Mouse (Mus musculus) heart, embryonic 14.5 days (tissue): Measurements from ENCODE around the gene Crybb3. TPM values are rescaled to one million over a fixed set of nuclear protein-coding genes. Genes with fewer than 3 reads are reported as not detected.

Experiments used
- ATAC-seq: fragments of 200-750 bp; cut with Nextera tagmentation; 2 replicates; pipeline ENCODE4 v1.8.0; 2017; ENCODE audit warnings: low read depth, moderate TSS enrichment; ENCODE audit not compliant: insufficient number of reproducible peaks, insufficient read depth, low FRiP score
- H3K27ac ChIP-seq, 2 experiments: fragments of 200-500 bp in 1 of 2; fragments of 300-500 bp in 1 of 2; sonication (generic) in 1 of 2; replicated peaks in 1 of 2; 2 replicates each; pipeline ENCODE4 v1.5.1; 2012 to 2014; ENCODE audit warnings: low read depth in 2 of 2, low read length in 2 of 2, control low read depth in 1 of 2, mild to moderate bottlenecking in 1 of 2, mixed read lengths in 1 of 2; ENCODE audit not compliant: control insufficient read depth in 1 of 2, insufficient read depth in 1 of 2
- H3K27me3 ChIP-seq: fragments of 300-500 bp; sonication (generic); 2 replicates; pipeline ENCODE4 v1.6.1; 2014; ENCODE audit warnings: mild to moderate bottlenecking, low read length, control low read depth; ENCODE audit not compliant: control insufficient read depth, insufficient read depth
- H3K36me3 ChIP-seq: fragments of 300-500 bp; sonication (generic); 2 replicates; pipeline ENCODE4 v1.6.1; 2014; ENCODE audit warnings: mild to moderate bottlenecking, control low read depth, low read length, mixed read lengths; ENCODE audit not compliant: control insufficient read depth, insufficient read depth
- H3K4me1 ChIP-seq, 2 experiments: fragments of 200-500 bp in 1 of 2; fragments of 300-500 bp in 1 of 2; sonication (generic) in 1 of 2; 2 replicates each; pipeline ENCODE4 v1.6.1; 2012 to 2014; ENCODE audit warnings: low read length in 2 of 2, control low read depth in 1 of 2, mixed read lengths in 1 of 2; ENCODE audit not compliant: control insufficient read depth in 2 of 2, insufficient read depth in 2 of 2
- H3K4me2 ChIP-seq: fragments of 300-500 bp; sonication (generic); 2 replicates; pipeline ENCODE4 v1.6.1; 2014; ENCODE audit warnings: mild to moderate bottlenecking, low read length
- H3K4me3 ChIP-seq, 2 experiments: fragments of 200-500 bp in 1 of 2; fragments of 300-500 bp in 1 of 2; sonication (generic) in 1 of 2; 2 replicates each; pipeline ENCODE4 v1.5.1; 2012 to 2014; ENCODE audit warnings: low read length in 2 of 2, mild to moderate bottlenecking in 2 of 2, control low read depth in 1 of 2, low read depth in 1 of 2, moderate library complexity in 1 of 2; ENCODE audit not compliant: control insufficient read depth in 1 of 2, insufficient read depth in 1 of 2
- H3K9ac ChIP-seq: fragments of 300-500 bp; sonication (generic); 2 replicates; pipeline ENCODE4 v1.6.1; 2014; ENCODE audit warnings: mild to moderate bottlenecking, low read length
- H3K9me3 ChIP-seq: fragments of 300-500 bp; sonication (generic); 2 replicates; pipeline ENCODE4 v1.6.1; 2016; ENCODE audit warnings: low read length, control low read depth; ENCODE audit not compliant: control insufficient read depth
- WGBS: fragments of 180-500 bp; shearing (Covaris S2); extraction: QIAGEN DNeasy Blood & Tissue Kit; methylation state at CpG from one replicate; pipeline ENCODE4 v1.1.7; 2014; 5-methylcytosine and 5-hydroxymethylcytosine counted together
- polyA plus RNA-seq: library from polyadenylated mRNA; unstranded; fragments of >200 nt; fragmentation: Nextera tagmentation; extraction: Ambion mirVana; gene quantifications from 2 replicates; pipeline ENCODE4 v1.2.1, GENCODE M21; 2014

Gene Crybb3
- polyA plus RNA-seq, 1 experiment from 2014 or later, result 0.91 TPM

DNA sequence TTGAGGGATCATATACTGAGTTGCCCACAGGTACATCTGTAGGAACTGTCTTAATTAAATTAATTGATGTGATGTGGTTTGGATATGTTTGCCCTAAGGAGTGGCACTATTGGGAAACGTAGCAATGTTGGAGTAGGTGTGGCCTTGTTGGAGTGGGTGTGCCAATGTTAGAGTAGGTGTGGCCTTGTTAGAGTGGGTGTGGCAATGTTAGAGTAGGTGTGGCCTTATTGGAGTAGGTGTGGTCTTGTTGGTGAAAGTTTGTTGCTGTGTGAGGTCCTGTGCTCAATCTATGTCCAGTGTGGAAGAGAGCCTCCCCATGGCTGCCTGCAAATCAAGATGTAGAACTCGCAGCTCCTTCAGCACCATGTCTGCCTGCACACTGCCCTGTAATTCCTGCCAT lies 2.9 kb upstream of the Crybb3 start:
- Histone ChIP-seq H3K9me3 (0 out of 2 replicates have a peak, but pooled peaks cover 2% of the 10 kb centered on the region), H3K27ac (no peak overlapping the region), H3K27me3 (no peaks in the 10 kb centered on the region), H3K4me3 (no peak overlapping the region), H3K36me3 (peaks cover 25% of the 10 kb centered on the region), H3K4me2 (no peak overlapping the region), H3K4me1 (peaks cover 10 to 19% of the 10 kb centered on the region in 2 experiments), H3K9ac (no peak overlapping the region)
- WGBS, result 82% methylated on average over 2 of the region's 2 CpGs
- no peak for ATAC-seq

DNA sequence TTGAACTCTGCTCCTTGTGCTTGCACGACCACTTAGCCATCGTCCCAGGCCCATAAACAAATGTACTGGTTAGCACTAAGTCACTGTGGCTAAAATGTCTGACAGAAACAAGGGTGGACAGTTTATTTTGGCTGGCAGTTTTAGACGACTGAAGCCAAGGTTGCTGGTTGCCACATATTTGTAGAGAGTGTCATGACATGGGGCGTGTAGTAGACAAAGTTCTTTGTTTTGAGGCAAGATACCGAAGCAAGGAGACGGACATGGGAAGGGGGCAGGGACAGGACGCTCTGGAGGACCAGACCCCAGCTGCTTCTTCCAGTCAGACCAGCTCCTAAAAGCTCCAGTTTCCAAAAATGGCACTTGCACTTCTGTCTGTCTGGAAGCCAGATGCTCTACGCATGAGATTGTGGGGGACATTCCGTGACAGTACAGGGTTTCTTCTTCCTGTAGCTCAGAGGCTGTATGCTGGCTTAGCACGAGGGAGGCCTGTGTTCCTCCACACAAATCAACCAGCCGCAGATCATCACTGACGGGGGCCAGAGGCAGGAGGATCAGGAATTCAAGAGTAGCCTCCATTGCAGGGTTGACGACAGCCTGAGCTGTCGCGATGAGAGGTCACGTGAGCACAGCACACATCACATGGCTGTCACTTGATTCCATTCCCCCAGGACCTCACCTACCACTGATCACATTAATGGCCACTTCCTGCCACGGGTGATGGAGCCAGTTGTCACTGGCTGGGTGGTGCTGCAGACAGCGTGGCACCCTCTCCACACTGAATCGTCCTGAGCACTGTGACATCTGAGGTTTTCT lies 1.2 kb upstream of the Crybb3 start:
- Histone ChIP-seq H3K9me3 (0 out of 2 replicates have a peak, but pooled peaks cover 2% of the 10 kb centered on the region), H3K27me3 (0 out of 2 replicates have a peak, but pooled peaks cover 3% of the 10 kb centered on the region), H3K4me1 (peaks cover 10 to 19% of the 10 kb centered on the region in 2 experiments), H3K4me3 (no peak overlapping the region), H3K27ac (peak overlapping the region; percentile 22 to 38; a peak in 2 of 4 replicates), H3K36me3 (peaks cover 11% of the 10 kb centered on the region; the same call in 1 of the 2 replicates), H3K9ac (peak overlapping the region; percentile 36; the same call in 1 of the 2 replicates), H3K4me2 (peak overlapping the region; percentile 57)
- ATAC-seq, result peak; percentile 24; the same call in 1 of the 2 replicates
- 28% methylated on average over 19 of the region's 19 CpGs for WGBS

DNA sequence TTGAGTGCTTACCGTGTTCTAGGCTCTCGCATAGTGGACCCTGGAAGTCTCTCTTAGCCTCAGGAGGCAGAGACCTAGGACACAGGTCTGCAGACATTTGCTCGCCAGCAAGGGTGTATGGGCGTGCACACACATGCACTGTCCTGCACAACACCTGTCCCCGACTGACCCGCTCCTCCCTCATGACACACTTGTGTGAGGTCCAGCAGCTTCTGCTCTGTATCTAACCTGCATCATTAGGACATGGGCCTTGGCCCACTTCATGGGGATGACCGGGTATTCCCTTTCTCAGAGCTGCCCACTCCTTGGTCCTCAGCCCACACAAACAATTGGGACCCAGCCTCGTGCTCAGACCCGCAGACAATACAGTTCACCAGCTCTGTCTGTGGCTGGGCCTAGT lies 364 bp downstream of the Crybb3 start:
- Histone ChIP-seq H3K9ac (no peak overlapping the region), H3K36me3 (0 out of 2 replicates have a peak, but pooled peaks cover 4% of the 10 kb centered on the region), H3K27me3 (peaks cover 7% of the 10 kb centered on the region; the same call in 1 of the 2 replicates), H3K27ac (no peak overlapping the region), H3K9me3 (0 out of 2 replicates have a peak, but pooled peaks cover 2% of the 10 kb centered on the region), H3K4me3 (no peak overlapping the region), H3K4me2 (no peak overlapping the region), H3K4me1 (peaks cover 10 to 19% of the 10 kb centered on the region in 2 experiments)
- 85% methylated on average over 9 of the region's 9 CpGs for WGBS
- ATAC-seq, result no peak

DNA sequence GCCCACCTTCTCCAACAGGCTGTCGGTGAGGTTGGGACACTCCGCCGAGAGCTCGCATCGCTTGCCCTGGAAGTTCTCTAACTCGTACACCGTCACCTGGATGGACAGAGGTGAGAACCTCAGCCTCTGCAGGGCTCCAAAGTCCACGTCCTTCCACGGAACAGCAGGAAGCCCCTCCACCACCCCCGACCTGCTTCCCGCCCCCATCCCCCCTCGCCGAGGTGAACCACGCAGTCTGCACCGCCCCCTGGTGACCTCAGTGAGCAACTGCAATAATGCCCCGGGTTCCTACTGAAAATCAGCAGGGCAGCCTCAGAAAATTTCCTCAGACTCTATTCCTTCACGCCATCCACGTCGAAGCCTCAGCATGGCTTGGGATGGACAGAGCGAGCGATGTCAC lies 1.6 kb downstream of the Crybb3 start:
- H3K9me3 ChIP-seq, result 0 out of 2 replicates have a peak, but pooled peaks cover under 1% of the 10 kb centered on the region
- H3K4me2 ChIP-seq, result peak overlapping the region; percentile 30
- ATAC-seq, result no peak
- H3K4me1 ChIP-seq, result peaks cover 10 to 19% of the 10 kb centered on the region in 2 experiments
- H3K9ac ChIP-seq, result no peak overlapping the region
- no peak overlapping the region for H3K4me3 ChIP-seq
- 20% methylated on average over 21 of the region's 21 CpGs for WGBS
- H3K27ac ChIP-seq, result no peak overlapping the region
- no peaks in the 10 kb centered on the region for H3K36me3 ChIP-seq
- peaks cover 11% of the 10 kb centered on the region; the same call in 1 of the 2 replicates for H3K27me3 ChIP-seq

DNA sequence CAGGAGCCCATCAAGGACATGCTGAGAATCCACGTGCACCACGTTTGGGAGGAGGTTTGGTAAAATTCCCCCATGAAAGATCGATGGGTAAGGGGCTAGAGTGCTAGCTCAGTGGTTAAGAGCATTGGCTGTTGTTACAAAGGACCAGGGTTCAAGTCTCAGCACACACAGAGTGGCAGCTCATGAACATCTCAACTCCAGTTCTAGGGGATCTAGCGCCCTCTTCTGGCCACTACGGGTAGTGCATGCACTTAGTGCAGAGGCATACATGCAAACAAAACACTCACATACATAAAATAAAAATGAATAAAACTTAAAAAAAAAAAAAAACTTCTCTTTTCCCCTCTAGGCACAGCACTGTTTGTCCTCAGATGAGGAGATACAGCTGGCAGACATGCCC lies 2.7 kb downstream of the Crybb3 start:
- 65% methylated on average over 5 of the region's 5 CpGs for WGBS
- H3K4me1 ChIP-seq, result peaks cover 10 to 19% of the 10 kb centered on the region in 2 experiments
- H3K36me3 ChIP-seq, result no peaks in the 10 kb centered on the region
- H3K9me3 ChIP-seq, result no peaks in the 10 kb centered on the region
- no peak overlapping the region for H3K4me3 ChIP-seq
- H3K27me3 ChIP-seq, result peaks cover 11% of the 10 kb centered on the region; the same call in 1 of the 2 replicates
- no peak overlapping the region for H3K4me2 ChIP-seq
- H3K27ac ChIP-seq, result no peak overlapping the region
- H3K9ac ChIP-seq, result no peak overlapping the region
- no peak for ATAC-seq

DNA sequence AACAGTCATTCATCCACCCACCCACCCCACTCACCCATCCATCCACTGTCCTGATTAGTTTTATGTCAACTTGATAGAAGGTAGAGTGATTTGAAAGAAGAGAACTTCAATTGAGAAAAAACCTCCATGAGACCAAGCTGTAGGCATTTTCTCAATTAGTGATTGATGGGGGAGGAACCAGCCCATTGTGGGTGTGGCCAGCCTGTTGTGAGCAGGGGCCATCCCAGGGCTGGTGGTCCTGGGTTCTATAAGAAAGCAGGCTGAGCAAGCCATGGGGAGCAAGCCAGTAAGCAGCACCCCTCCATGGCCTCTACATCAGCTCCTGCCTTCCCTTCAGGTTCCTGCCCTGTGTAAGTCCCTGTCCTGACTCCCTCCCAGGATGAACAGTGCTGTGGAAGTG lies 11.4 kb downstream of the Crybb3 start, which contains the start of gene Crybb2:
TSS of gene Crybb2 (minus strand) at position 101 of the 400 bp plus-strand sequence.
- Histone ChIP-seq H3K27me3 (peaks cover 5% of the 10 kb centered on the region; the same call in 1 of the 2 replicates), H3K9ac (no peak within 1 kb of the TSS), H3K9me3 (no peaks in the 10 kb centered on the region), H3K36me3 (no peaks in the 10 kb centered on the region), H3K27ac (no peak within 1 kb of the TSS), H3K4me2 (no peak within 1 kb of the TSS), H3K4me1 (no peaks in the 10 kb centered on the region), H3K4me3 (no peak within 1 kb of the TSS)
- no peak for ATAC-seq

DNA sequence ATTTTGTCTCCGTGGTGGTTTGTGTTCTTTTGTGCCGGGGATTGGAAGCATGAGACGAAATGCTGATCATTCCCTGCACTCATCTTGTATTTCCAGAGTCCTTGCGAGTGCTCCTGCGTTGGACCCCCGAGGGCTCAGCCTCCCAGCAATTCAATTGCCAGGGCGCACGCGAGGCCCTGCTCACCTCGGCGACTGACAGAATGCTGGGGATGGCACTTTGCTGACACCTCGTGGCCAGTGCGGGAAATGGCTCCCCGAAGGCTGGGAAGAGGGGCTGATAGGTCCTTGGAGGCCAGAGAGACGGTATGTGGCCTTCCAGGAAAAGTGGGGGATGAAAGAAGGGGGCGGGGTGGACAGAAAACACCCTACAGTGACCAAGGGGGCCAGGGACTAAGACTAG lies 27.1 kb downstream of the Crybb3 start:
- no peak overlapping the region for H3K4me2 ChIP-seq
- WGBS, result 5% methylated on average over 16 of the region's 16 CpGs
- 0 out of 2 replicates have a peak, but pooled peaks have one; percentile 16 for ATAC-seq
- no peak overlapping the region for H3K27ac ChIP-seq
- no peaks in the 10 kb centered on the region for H3K4me1 ChIP-seq
- H3K9ac ChIP-seq, result no peak overlapping the region
- H3K4me3 ChIP-seq, result no peak overlapping the region
- H3K27me3 ChIP-seq, result peaks cover 8% of the 10 kb centered on the region
- no peaks in the 10 kb centered on the region for H3K9me3 ChIP-seq
- H3K36me3 ChIP-seq, result no peaks in the 10 kb centered on the region
